Mouse (Mus musculus): ENCODE data around the gene Oas3.

- TF ChIP-seq CTCF (IDR thresholded peaks at IDR 0.05; ENCODE audit: control insufficient read depth, insufficient read depth, insufficient read length) (no peak), MAX (IDR thresholded peaks at IDR 0.05) (no peak), USF1 (IDR thresholded peaks at IDR 0.05; ENCODE audit: low read depth) (no peak), MYOG (IDR thresholded peaks at IDR 0.05; ENCODE audit: control insufficient read depth, extremely low read depth, insufficient read length) (no peak), CEBPB (IDR thresholded peaks at IDR 0.05; ENCODE audit: low read depth) (no peak), FOSL1 (IDR thresholded peaks at IDR 0.05; ENCODE audit: insufficient read depth, low read length, poor library complexity, severe bottlenecking) (no peak)
Observed at GRCm38 (mm10) chr5:120782446-120782845, 5.0 kb upstream of the Oas3 start.

Measured in C2C12 (cell line).